Mouse (Mus musculus) embryonic stem cell, embryonic (primary cell): ENCODE measurements around the gene Trim32.

Source experiments
- CTCF ChIA-PET, 4 experiments: fragments of 300-600 bp in 2 of 4; fragments of 350-600 bp in 2 of 4; sonication (Branson Sonifier 250); formaldehyde crosslinking; loops; one replicate each; lab custom pipeline; 2022; ENCODE audit warnings: inconsistent platforms in 2 of 4; lab: Charles Lee
- POLR2A ChIA-PET, 4 experiments: fragments of 300-600 bp in 2 of 4; fragments of 350-600 bp in 2 of 4; sonication (Branson Sonifier 250); formaldehyde crosslinking; loops; one replicate each; lab custom pipeline; 2022; ENCODE audit warnings: antibody characterized with exemption in 4 of 4, inconsistent platforms in 1 of 4; lab: Charles Lee

Trim32 gene

DNA sequence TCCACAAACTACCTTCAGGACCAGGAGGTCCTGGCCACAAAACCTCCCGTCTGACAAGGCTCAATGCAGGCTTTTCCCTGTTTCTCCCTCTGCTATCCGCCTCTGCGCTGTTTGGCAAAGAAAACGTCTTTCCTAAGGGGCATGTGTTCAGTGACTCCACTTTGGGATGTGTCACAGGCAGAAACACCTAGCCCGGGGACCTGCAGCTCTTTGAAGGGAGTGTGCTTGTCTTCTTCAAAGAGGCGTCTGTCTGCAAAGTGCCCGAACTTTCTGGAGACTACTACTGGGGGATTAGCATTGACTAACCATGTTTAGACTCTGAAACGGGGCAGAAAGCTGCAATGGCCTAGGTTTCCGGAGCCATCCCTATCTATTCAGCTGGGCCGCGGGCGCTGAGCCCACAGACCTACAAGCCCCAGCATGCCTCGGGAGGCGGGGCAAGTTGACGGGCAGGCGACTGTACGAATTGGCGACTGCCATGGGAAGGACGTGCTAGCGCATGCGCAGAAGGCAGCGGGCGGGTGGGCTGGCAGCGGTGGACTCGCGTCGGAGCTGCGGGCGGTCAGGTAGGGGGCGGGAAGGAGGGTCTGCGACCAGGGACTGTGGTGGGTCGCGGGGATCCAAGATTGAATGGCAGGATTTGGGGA is at the start of gene Trim32:
Gene Trim32 (plus strand): TSS at position 483 of the 647 bp plus-strand sequence.
- POLR2A ChIA-PET, result interaction anchor here in 3 of 4 experiments (0.8 to 2.5 kb wide), 5 partner anchors 9 to 14 kb away, joined by 3 to 9 read pairs (median 5); no protein-coding TSS in a partner anchor
- CTCF ChIA-PET, result interaction anchor here in 2 of 4 experiments (0.5 to 1.5 kb wide), 3 partner anchors 14 to 15 kb away, joined by 4 to 5 read pairs (median 5); no protein-coding TSS in a partner anchor

GRCm38 (mm10) chr4:65565493-65565892 is 39.3 kb upstream of the Trim32 start:
- POLR2A ChIA-PET, result no interaction called here

GRCm38 (mm10) chr4:65580254-65580653 is 24.5 kb upstream of the Trim32 start:
- CTCF ChIA-PET, result interaction anchor here in 1 of 4 experiments (1.6 kb wide), 1 partner anchor 10 kb away, joined by 3 read pairs; no protein-coding TSS in a partner anchor
- POLR2A ChIA-PET, result no interaction called here

More at GRCm38 (mm10) chr4:65565493-65565892, 39.3 kb upstream of the Trim32 start:
- CTCF ChIA-PET, result no interaction called here

GRCm38 (mm10) chr4:65586947-65587346 is 17.8 kb upstream of the Trim32 start:
- ChIA-PET POLR2A (interaction anchor here in 1 of 4 experiments (0.7 kb wide), 1 partner anchor 23 kb away, joined by 3 read pairs; no protein-coding TSS in a partner anchor), CTCF (interaction anchor here in 1 of 4 experiments (0.5 kb wide), 1 partner anchor 12 kb away, joined by 6 read pairs; no protein-coding TSS in a partner anchor)

DNA sequence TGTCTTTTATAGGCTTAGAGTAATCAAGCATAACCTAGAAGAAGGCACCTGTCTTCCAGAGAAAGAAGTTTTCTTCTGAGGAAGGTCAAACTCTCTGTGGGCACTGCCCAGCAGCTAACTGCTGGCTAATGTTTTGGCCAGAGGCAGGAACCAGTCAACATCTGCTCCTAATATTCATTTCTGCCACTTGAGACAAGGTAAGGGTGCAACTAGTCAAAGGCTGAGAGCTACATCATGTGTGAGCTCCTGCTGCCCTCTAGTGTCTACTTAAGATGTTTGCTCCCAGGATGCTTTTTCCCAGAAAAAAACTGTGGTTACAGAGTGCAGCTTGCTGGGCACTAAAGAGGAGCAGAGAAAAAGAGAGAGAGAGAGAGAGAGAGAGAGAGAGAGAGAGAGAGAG is 15.0 kb upstream of the Trim32 start:
- ChIA-PET POLR2A (interaction anchor here in 2 of 4 experiments (0.6 to 1.7 kb wide), 4 partner anchors 15 to 1059 kb away, joined by 3 to 5 read pairs (median 4); partner anchors contain the start of gene Trim32 (in 1 of the 2)), CTCF (interaction anchor here (0.6 to 1.6 kb wide), 13 partner anchors 10 to 757 kb away, joined by 3 to 6 read pairs (median 4); partner anchors contain the start of gene Trim32 (in 2 of the 4))

- ChIA-PET CTCF (no interaction called here), POLR2A (no interaction called here)
Observed at GRCm38 (mm10) chr4:65594601-65595369, 10.0 kb upstream of the Trim32 start.

- ChIA-PET CTCF (interaction anchor here in 2 of 4 experiments (0.5 to 1.5 kb wide), 3 partner anchors 14 to 16 kb away, joined by 4 to 5 read pairs (median 5); no protein-coding TSS in a partner anchor), POLR2A (interaction anchor here in 3 of 4 experiments (0.8 to 2.5 kb wide), 7 partner anchors 8 to 15 kb away, joined by 3 to 9 read pairs (median 4); no protein-coding TSS in a partner anchor)
Observed at GRCm38 (mm10) chr4:65605151-65605702, 441 bp downstream of the Trim32 start.

GRCm38 (mm10) chr4:65607184-65607631 is 2.4 kb downstream of the Trim32 start:
- ChIA-PET CTCF (no interaction called here), POLR2A (no interaction called here)

DNA sequence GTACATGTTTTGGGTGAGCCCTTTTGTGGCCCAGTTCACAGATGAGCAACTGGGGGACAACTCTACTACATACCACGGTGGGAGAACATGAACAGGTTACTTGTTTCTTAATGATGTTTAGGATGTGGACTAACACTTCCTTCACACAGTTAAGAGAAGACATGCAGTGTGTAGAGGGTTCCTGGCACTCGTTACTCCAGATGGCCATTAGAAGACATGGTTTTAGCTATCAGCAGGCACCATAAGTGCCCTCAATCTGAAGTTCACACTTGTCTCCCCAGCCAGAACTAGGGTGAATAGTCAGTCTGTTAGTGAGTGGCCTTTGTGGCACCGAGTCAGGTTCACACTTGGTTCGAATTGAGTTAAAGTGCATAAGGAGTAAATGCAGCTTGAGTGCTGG is 3.3 kb downstream of the Trim32 start:
- POLR2A ChIA-PET, result no interaction called here
- CTCF ChIA-PET, result no interaction called here

- POLR2A ChIA-PET, result interaction anchor here in 2 of 4 experiments (0.5 to 0.8 kb wide), 2 partner anchors 24 to 1730 kb away, joined by 3 read pairs; no protein-coding TSS in a partner anchor
- CTCF ChIA-PET, result no interaction called here
Observed at GRCm38 (mm10) chr4:65610329-65610728, 5.5 kb downstream of the Trim32 start.

DNA sequence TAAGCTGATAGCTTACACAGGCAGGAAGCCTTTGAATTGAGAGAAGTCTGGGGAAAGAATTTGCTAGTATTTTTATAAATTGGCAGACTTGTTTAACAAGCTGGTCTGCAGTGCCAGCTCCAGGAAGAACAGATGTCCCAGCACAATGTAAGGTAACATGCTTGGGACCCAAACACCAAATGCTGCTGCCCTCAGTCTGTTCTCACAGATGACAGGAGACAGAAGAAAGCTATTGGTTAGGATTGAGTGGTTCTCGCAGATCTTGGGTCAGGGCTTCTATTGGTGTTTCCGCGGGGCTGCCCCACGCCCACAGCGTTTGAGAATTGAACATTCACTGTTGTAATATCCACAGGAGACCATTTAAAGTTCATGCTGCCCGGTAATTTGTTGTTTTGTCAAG is 6.1 kb downstream of the Trim32 start:
- ChIA-PET CTCF (no interaction called here), POLR2A (interaction anchor here in 1 of 4 experiments (0.8 kb wide), 1 partner anchor 1729 kb away, joined by 3 read pairs; no protein-coding TSS in a partner anchor)

DNA sequence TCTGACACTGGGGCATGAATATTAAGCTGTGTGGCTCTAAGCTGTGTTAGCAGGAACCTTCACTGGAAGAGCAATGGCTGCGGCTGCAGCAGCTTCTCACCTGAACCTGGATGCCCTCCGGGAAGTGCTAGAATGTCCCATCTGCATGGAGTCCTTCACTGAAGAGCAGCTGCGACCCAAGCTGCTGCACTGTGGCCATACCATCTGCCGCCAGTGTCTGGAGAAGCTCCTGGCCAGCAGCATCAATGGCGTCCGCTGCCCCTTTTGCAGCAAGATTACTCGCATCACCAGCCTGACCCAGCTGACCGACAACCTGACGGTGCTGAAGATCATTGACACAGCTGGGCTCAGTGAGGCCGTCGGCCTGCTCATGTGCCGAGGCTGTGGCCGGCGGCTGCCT is 8.3 kb downstream of the Trim32 start:
- CTCF ChIA-PET, result interaction anchor here in 1 of 4 experiments (1.2 kb wide), 1 partner anchor 23 kb away, joined by 3 read pairs; no protein-coding TSS in a partner anchor
- POLR2A ChIA-PET, result interaction anchor here in 3 of 4 experiments (0.6 to 1.5 kb wide), 4 partner anchors 8 to 241 kb away, joined by 3 to 4 read pairs (median 3); partner anchors contain the start of gene Trim32 (in 2 of the 3)

DNA sequence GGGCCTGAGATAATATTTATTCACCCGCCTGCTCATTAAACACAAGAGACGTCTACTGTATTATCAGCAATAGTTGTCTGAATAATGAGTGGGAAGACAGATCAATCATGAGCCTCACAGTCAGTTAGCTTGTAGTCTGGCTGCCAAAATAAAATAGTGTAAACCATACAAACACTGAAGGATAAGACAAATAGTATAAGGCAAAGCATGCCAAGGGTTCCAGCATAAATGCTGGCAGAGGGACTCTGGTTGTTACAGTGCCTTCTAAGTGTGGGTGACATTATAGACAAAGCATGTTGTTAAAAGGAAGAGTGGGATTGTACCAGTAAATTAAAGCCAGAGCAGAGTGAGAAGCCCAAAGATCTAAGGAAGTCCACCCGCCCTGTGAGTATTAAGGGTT is 15.3 kb downstream of the Trim32 start:
- CTCF ChIA-PET, result no interaction called here

GRCm38 (mm10) chr4:65638231-65638630 is 33.4 kb downstream of the Trim32 start:
- ChIA-PET POLR2A (interaction anchor here in 1 of 4 experiments (1.0 kb wide), 1 partner anchor 21 kb away, joined by 3 read pairs; no protein-coding TSS in a partner anchor), CTCF (no interaction called here)

More for the DNA sequence above, 15.3 kb downstream of the Trim32 start:
- POLR2A ChIA-PET, result no interaction called here

DNA sequence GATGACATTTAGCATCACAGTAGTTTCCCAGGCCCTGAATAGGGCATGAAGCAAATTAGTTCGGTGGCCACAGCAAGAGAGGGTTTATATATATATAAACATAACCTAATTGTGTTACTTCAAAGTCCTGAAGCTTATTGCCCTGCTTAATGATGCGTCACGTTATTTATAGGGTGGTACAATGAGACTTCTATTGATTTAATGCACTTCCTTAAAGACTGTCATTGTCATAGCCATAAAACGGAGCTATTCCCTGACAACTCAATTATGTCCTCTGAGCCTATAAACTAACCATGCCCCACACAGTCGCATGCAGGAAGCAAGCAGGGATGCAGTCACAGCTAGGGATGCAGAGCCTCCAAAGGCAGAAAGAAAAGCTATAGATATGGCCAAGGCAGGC is 37.8 kb downstream of the Trim32 start:
- ChIA-PET CTCF (no interaction called here), POLR2A (no interaction called here)

DNA sequence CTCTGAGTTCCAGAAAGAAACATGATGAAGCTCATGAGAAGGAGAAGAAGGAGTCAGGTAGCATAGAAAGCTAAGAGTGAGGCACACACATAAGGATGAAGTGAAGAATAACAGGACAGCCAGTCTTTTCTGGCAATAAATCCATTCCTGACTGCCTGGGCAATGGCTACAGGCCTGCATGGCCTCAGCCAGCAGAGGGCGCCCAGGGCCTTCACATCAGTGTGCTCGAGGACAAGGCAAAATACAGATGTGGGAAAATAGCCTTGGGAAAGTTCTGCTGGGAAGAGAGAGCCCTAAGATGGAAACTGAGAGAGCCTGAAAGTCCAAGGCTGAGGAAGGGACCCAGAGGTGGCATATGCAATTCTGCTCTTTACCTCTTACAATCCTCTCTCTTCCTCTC is 49.9 kb downstream of the Trim32 start:
- CTCF ChIA-PET, result no interaction called here
- POLR2A ChIA-PET, result no interaction called here

GRCm38 (mm10) chr4:65663176-65663575 is 58.4 kb downstream of the Trim32 start:
- POLR2A ChIA-PET, result no interaction called here
- CTCF ChIA-PET, result no interaction called here
